Mouse (Mus musculus): Measurements from ENCODE around the gene Aym1.
"Not testable (repeated sequence)": the region's sequence is repeated elsewhere in the genome, so short reads cannot be mapped to it uniquely, and the experiment has no call there.

Gene Aym1

GRCm38 (mm10) chr5:113352636-113353035 is 4.5 kb upstream of the Aym1 start:
- no peak for DNase-seq (ENCODE audit: low spot score in 2 of 2)

- no peak for DNase-seq (ENCODE audit: low spot score in 2 of 2)
These were observed 2.8 kb upstream of the Aym1 start for GRCm38 (mm10) chr5:113354311-113354710.

- DNase-seq (ENCODE audit: low spot score in 2 of 2), result no peak
These were observed 562 bp downstream of the Aym1 start for GRCm38 (mm10) chr5:113357656-113358055.

- DNase-seq (ENCODE audit: low spot score in 2 of 2), result no peak
These were observed 1.7 kb downstream of the Aym1 start for GRCm38 (mm10) chr5:113358833-113359232.

- DNase-seq (ENCODE audit: low spot score in 2 of 2), result no peak
These were observed 4.2 kb downstream of the Aym1 start for GRCm38 (mm10) chr5:113361283-113361682.

- DNase-seq (ENCODE audit: low spot score in 2 of 2), result no peak
These were observed 5.3 kb downstream of the Aym1 start for GRCm38 (mm10) chr5:113362258-113362996.

GRCm38 (mm10) chr5:113363177-113363576 is 6.1 kb downstream of the Aym1 start:
- no peak for DNase-seq (ENCODE audit: low spot score in 2 of 2)

GRCm38 (mm10) chr5:113365921-113366320 is 8.8 kb downstream of the Aym1 start:
- peak; percentile 69 to 73 for DNase-seq (ENCODE audit: low spot score in 2 of 2)

GRCm38 (mm10) chr5:113367726-113368125 is 10.6 kb downstream of the Aym1 start:
- DNase-seq (ENCODE audit: low spot score in 2 of 2), result not testable (repeated sequence)

GRCm38 (mm10) chr5:113369262-113369868 is 12.3 kb downstream of the Aym1 start:
- no peak for DNase-seq (ENCODE audit: low spot score in 2 of 2)

GRCm38 (mm10) chr5:113372449-113372848 is 15.4 kb downstream of the Aym1 start:
- DNase-seq (ENCODE audit: low spot score in 2 of 2), result no peak

GRCm38 (mm10) chr5:113372995-113373950 is 16.2 kb downstream of the Aym1 start:
- peak; percentile 11 to 26 for DNase-seq (ENCODE audit: low spot score in 2 of 2)

GRCm38 (mm10) chr5:113374290-113374689 is 17.2 kb downstream of the Aym1 start:
- no peak for DNase-seq (ENCODE audit: low spot score in 2 of 2)

- peak; percentile 8 to 23 for DNase-seq (ENCODE audit: low spot score in 2 of 2)
These were observed 18.7 kb downstream of the Aym1 start for GRCm38 (mm10) chr5:113375783-113376182.

- DNase-seq (ENCODE audit: low spot score in 2 of 2), result no peak
These were observed 19.2 kb downstream of the Aym1 start for GRCm38 (mm10) chr5:113376292-113376691.

- DNase-seq (ENCODE audit: low spot score in 2 of 2), result no peak
These were observed 22.3 kb downstream of the Aym1 start for GRCm38 (mm10) chr5:113379416-113379815.

GRCm38 (mm10) chr5:113380553-113380952 is 23.5 kb downstream of the Aym1 start:
- DNase-seq (ENCODE audit: low spot score in 2 of 2), result no peak

- no peak for DNase-seq (ENCODE audit: low spot score in 2 of 2)
These were observed 25.5 kb downstream of the Aym1 start for GRCm38 (mm10) chr5:113382580-113382979.

- DNase-seq (ENCODE audit: low spot score in 2 of 2), result no peak
These were observed 36.7 kb downstream of the Aym1 start for GRCm38 (mm10) chr5:113393766-113394165.

GRCm38 (mm10) chr5:113396286-113396934 is 39.3 kb downstream of the Aym1 start:
- no peak for DNase-seq (ENCODE audit: low spot score in 2 of 2)

- no peak for DNase-seq (ENCODE audit: low spot score in 2 of 2)
These were observed 40.6 kb downstream of the Aym1 start for GRCm38 (mm10) chr5:113397443-113398317.
